Mouse (Mus musculus): ENCODE measurements around the gene Mapkapk3. TPM values are rescaled to one million over a fixed set of nuclear protein-coding genes. Genes with fewer than 3 reads are reported as not detected.

Gene Mapkapk3
- polyA plus RNA-seq, 1 experiment from 2014 or later = 4.9 TPM

- no peaks in the 10 kb centered on the region for H3K27me3 ChIP-seq (ENCODE audit: control insufficient read depth, insufficient read depth, low read length)
- ATAC-seq (replicated peaks; ENCODE audit: low FRiP score) = no peak
- no peaks in the 10 kb centered on the region for H3K9me3 ChIP-seq (ENCODE audit: control insufficient read depth, low read length)
- H3K4me3 ChIP-seq (ENCODE audit: low read depth, low read length) = no peak overlapping the region
- no peak for DNase-seq (ENCODE audit: low spot score)
- H3K9ac ChIP-seq (ENCODE audit: low read length) = no peak overlapping the region
- H3K27ac ChIP-seq (ENCODE audit: low read depth, low read length) = no peak overlapping the region
- no peaks in the 10 kb centered on the region for H3K4me1 ChIP-seq (replicated peaks; ENCODE audit: control insufficient read depth, insufficient read depth, low read length)
- no peaks in the 10 kb centered on the region for H3K36me3 ChIP-seq (ENCODE audit: control insufficient read depth, insufficient read depth, low read length)
- 92% methylated on average over 16 of the region's 16 CpGs for WGBS
- H3K4me2 ChIP-seq (ENCODE audit: low read depth, low read length, severe bottlenecking) = no peak overlapping the region
These were observed 38.4 kb upstream of the Mapkapk3 start for GRCm38 (mm10) chr9:107327879-107328620.

GRCm38 (mm10) chr9:107325904-107326303 lies 36.2 kb upstream of the Mapkapk3 start:
- H3K9me3 ChIP-seq (ENCODE audit: control insufficient read depth, low read length) = no peaks in the 10 kb centered on the region
- no peak for DNase-seq (ENCODE audit: low spot score)
- no peaks in the 10 kb centered on the region for H3K36me3 ChIP-seq (ENCODE audit: control insufficient read depth, insufficient read depth, low read length)
- no peak overlapping the region for H3K4me2 ChIP-seq (ENCODE audit: low read depth, low read length, severe bottlenecking)
- no peaks in the 10 kb centered on the region for H3K4me1 ChIP-seq (replicated peaks; ENCODE audit: control insufficient read depth, insufficient read depth, low read length)
- no peak overlapping the region for H3K27ac ChIP-seq (ENCODE audit: low read depth, low read length)
- no peak for ATAC-seq (replicated peaks; ENCODE audit: low FRiP score)
- H3K4me3 ChIP-seq (ENCODE audit: low read depth, low read length) = no peak overlapping the region
- no peak overlapping the region for H3K9ac ChIP-seq (ENCODE audit: low read length)
- no peaks in the 10 kb centered on the region for H3K27me3 ChIP-seq (ENCODE audit: control insufficient read depth, insufficient read depth, low read length)
- WGBS = 91% methylated on average over 7 of the region's 7 CpGs

GRCm38 (mm10) chr9:107324799-107325561 lies 35.3 kb upstream of the Mapkapk3 start:
- no peaks in the 10 kb centered on the region for H3K9me3 ChIP-seq (ENCODE audit: control insufficient read depth, low read length)
- H3K9ac ChIP-seq (ENCODE audit: low read length) = no peak overlapping the region
- no peaks in the 10 kb centered on the region for H3K4me1 ChIP-seq (replicated peaks; ENCODE audit: control insufficient read depth, insufficient read depth, low read length)
- H3K27ac ChIP-seq (ENCODE audit: low read depth, low read length) = no peak overlapping the region
- H3K4me3 ChIP-seq (ENCODE audit: low read depth, low read length) = no peak overlapping the region
- no peak for ATAC-seq (replicated peaks; ENCODE audit: low FRiP score)
- H3K27me3 ChIP-seq (ENCODE audit: control insufficient read depth, insufficient read depth, low read length) = no peaks in the 10 kb centered on the region
- H3K36me3 ChIP-seq (ENCODE audit: control insufficient read depth, insufficient read depth, low read length) = no peaks in the 10 kb centered on the region
- no peak for DNase-seq (ENCODE audit: low spot score)
- no peak overlapping the region for H3K4me2 ChIP-seq (ENCODE audit: low read depth, low read length, severe bottlenecking)
- WGBS = 66% methylated on average over 4 of the region's 4 CpGs

- Histone ChIP-seq H3K36me3 (ENCODE audit: control insufficient read depth, insufficient read depth, low read length) (no peaks in the 10 kb centered on the region), H3K9ac (ENCODE audit: low read length) (no peak overlapping the region), H3K27me3 (ENCODE audit: control insufficient read depth, insufficient read depth, low read length) (no peaks in the 10 kb centered on the region), H3K4me2 (ENCODE audit: low read depth, low read length, severe bottlenecking) (no peak overlapping the region), H3K4me1 (replicated peaks; ENCODE audit: control insufficient read depth, insufficient read depth, low read length) (no peaks in the 10 kb centered on the region), H3K4me3 (ENCODE audit: low read depth, low read length) (no peak overlapping the region), H3K27ac (ENCODE audit: low read depth, low read length) (no peak overlapping the region), H3K9me3 (ENCODE audit: control insufficient read depth, low read length) (no peaks in the 10 kb centered on the region)
- WGBS = 93% methylated on average over 6 of the region's 6 CpGs
- no peak for ATAC-seq (replicated peaks; ENCODE audit: low FRiP score)
- no peak for DNase-seq (ENCODE audit: low spot score)
These were observed 33.9 kb upstream of the Mapkapk3 start for GRCm38 (mm10) chr9:107323558-107323957.

- DNase-seq (ENCODE audit: low spot score) (no peak), ATAC-seq (replicated peaks; ENCODE audit: low FRiP score) (no peak)
- H3K4me1 ChIP-seq (replicated peaks; ENCODE audit: control insufficient read depth, insufficient read depth, low read length) = no peaks in the 10 kb centered on the region
- H3K9me3 ChIP-seq (ENCODE audit: control insufficient read depth, low read length) = no peaks in the 10 kb centered on the region
- H3K27ac ChIP-seq (ENCODE audit: low read depth, low read length) = no peak overlapping the region
- H3K4me3 ChIP-seq (ENCODE audit: low read depth, low read length) = no peak overlapping the region
- H3K4me2 ChIP-seq (ENCODE audit: low read depth, low read length, severe bottlenecking) = no peak overlapping the region
- no peaks in the 10 kb centered on the region for H3K27me3 ChIP-seq (ENCODE audit: control insufficient read depth, insufficient read depth, low read length)
- H3K36me3 ChIP-seq (ENCODE audit: control insufficient read depth, insufficient read depth, low read length) = no peaks in the 10 kb centered on the region
- WGBS = 82% methylated on average over 8 of the region's 8 CpGs
- H3K9ac ChIP-seq (ENCODE audit: low read length) = no peak overlapping the region
These were observed 32.9 kb upstream of the Mapkapk3 start for GRCm38 (mm10) chr9:107322461-107323050.

- no peak overlapping the region for H3K27ac ChIP-seq (ENCODE audit: low read depth, low read length)
- ATAC-seq (replicated peaks; ENCODE audit: low FRiP score) (no peak), DNase-seq (ENCODE audit: low spot score) (no peak)
- H3K4me1 ChIP-seq (replicated peaks; ENCODE audit: control insufficient read depth, insufficient read depth, low read length) = no peaks in the 10 kb centered on the region
- no peaks in the 10 kb centered on the region for H3K27me3 ChIP-seq (ENCODE audit: control insufficient read depth, insufficient read depth, low read length)
- H3K9ac ChIP-seq (ENCODE audit: low read length) = no peak overlapping the region
- 82% methylated on average over 2 of the region's 2 CpGs for WGBS
- H3K36me3 ChIP-seq (ENCODE audit: control insufficient read depth, insufficient read depth, low read length) = no peaks in the 10 kb centered on the region
- H3K4me3 ChIP-seq (ENCODE audit: low read depth, low read length) = no peak overlapping the region
- H3K9me3 ChIP-seq (ENCODE audit: control insufficient read depth, low read length) = no peaks in the 10 kb centered on the region
- no peak overlapping the region for H3K4me2 ChIP-seq (ENCODE audit: low read depth, low read length, severe bottlenecking)
These were observed 26.1 kb upstream of the Mapkapk3 start for GRCm38 (mm10) chr9:107315791-107316190.

GRCm38 (mm10) chr9:107313926-107314325 lies 24.2 kb upstream of the Mapkapk3 start:
- H3K9me3 ChIP-seq (ENCODE audit: control insufficient read depth, low read length) = no peaks in the 10 kb centered on the region
- no peak overlapping the region for H3K4me3 ChIP-seq (ENCODE audit: low read depth, low read length)
- no peaks in the 10 kb centered on the region for H3K27me3 ChIP-seq (ENCODE audit: control insufficient read depth, insufficient read depth, low read length)
- H3K36me3 ChIP-seq (ENCODE audit: control insufficient read depth, insufficient read depth, low read length) = no peaks in the 10 kb centered on the region
- H3K4me2 ChIP-seq (ENCODE audit: low read depth, low read length, severe bottlenecking) = no peak overlapping the region
- H3K9ac ChIP-seq (ENCODE audit: low read length) = no peak overlapping the region
- WGBS = 91% methylated on average over 3 of the region's 3 CpGs
- no peak for ATAC-seq (replicated peaks; ENCODE audit: low FRiP score)
- no peak overlapping the region for H3K27ac ChIP-seq (ENCODE audit: low read depth, low read length)
- DNase-seq (ENCODE audit: low spot score) = no peak
- no peaks in the 10 kb centered on the region for H3K4me1 ChIP-seq (replicated peaks; ENCODE audit: control insufficient read depth, insufficient read depth, low read length)

GRCm38 (mm10) chr9:107312811-107313584 lies 23.3 kb upstream of the Mapkapk3 start:
- ATAC-seq (replicated peaks; ENCODE audit: low FRiP score) (no peak), DNase-seq (ENCODE audit: low spot score) (no peak)
- no peak overlapping the region for H3K4me3 ChIP-seq (ENCODE audit: low read depth, low read length)
- H3K4me1 ChIP-seq (replicated peaks; ENCODE audit: control insufficient read depth, insufficient read depth, low read length) = no peaks in the 10 kb centered on the region
- H3K9me3 ChIP-seq (ENCODE audit: control insufficient read depth, low read length) = no peaks in the 10 kb centered on the region
- 68% methylated on average over 10 of the region's 10 CpGs for WGBS
- no peaks in the 10 kb centered on the region for H3K27me3 ChIP-seq (ENCODE audit: control insufficient read depth, insufficient read depth, low read length)
- no peak overlapping the region for H3K27ac ChIP-seq (ENCODE audit: low read depth, low read length)
- H3K36me3 ChIP-seq (ENCODE audit: control insufficient read depth, insufficient read depth, low read length) = no peaks in the 10 kb centered on the region
- no peak overlapping the region for H3K4me2 ChIP-seq (ENCODE audit: low read depth, low read length, severe bottlenecking)
- H3K9ac ChIP-seq (ENCODE audit: low read length) = no peak overlapping the region
